Mouse (Mus musculus): ENCODE results near the gene Ces1c. TPM values are rescaled to one million over a fixed set of nuclear protein-coding genes. Genes with fewer than 3 reads are reported as not detected.

The Ces1c gene
- not detected in 2 replicates for polyA plus RNA-seq (2012; rRNA removed)
- polyA plus RNA-seq (2014; fragmentation: Nextera tagmentation; extraction: Ambion mirVana): not detected in 2 replicates

GRCm38 (mm10) chr8:93131233-93131980, at the start of gene Ces1c:
Ces1c (minus strand) TSS chr8:93131283.
- Histone ChIP-seq H3K4me1 (ENCODE audit: control insufficient read depth, insufficient read depth, low read length) (no peaks in the 10 kb centered on the region), H3K27ac (replicated peaks; ENCODE audit: low read depth, low read length) (no peak within 1 kb of the TSS), H3K4me2 (replicated peaks; ENCODE audit: low read depth, low read length, severe bottlenecking) (no peak within 1 kb of the TSS), H3K9me3 (ENCODE audit: control insufficient read depth, low read length) (no peaks in the 10 kb centered on the region), H3K27me3 (ENCODE audit: control insufficient read depth, insufficient read depth, low read length) (no peaks in the 10 kb centered on the region), H3K36me3 (ENCODE audit: control insufficient read depth, insufficient read depth, low read length) (no peaks in the 10 kb centered on the region), H3K9ac (ENCODE audit: low read depth, low read length, severe bottlenecking) (no peak within 1 kb of the TSS), H3K4me3 (replicated peaks; ENCODE audit: low read length) (no peak within 1 kb of the TSS)
- TF ChIP-seq POLR2A (IDR thresholded peaks at IDR 0.05; ENCODE audit: borderline replicate concordance, extremely low read depth, insufficient read depth, insufficient read length): no peak
- ATAC-seq (ENCODE audit: low FRiP score, low read depth): no peak
- no peak for DNase-seq (ENCODE audit: low spot score)
- 84% methylated on average over 3 of the region's 3 CpGs for WGBS

DNA sequence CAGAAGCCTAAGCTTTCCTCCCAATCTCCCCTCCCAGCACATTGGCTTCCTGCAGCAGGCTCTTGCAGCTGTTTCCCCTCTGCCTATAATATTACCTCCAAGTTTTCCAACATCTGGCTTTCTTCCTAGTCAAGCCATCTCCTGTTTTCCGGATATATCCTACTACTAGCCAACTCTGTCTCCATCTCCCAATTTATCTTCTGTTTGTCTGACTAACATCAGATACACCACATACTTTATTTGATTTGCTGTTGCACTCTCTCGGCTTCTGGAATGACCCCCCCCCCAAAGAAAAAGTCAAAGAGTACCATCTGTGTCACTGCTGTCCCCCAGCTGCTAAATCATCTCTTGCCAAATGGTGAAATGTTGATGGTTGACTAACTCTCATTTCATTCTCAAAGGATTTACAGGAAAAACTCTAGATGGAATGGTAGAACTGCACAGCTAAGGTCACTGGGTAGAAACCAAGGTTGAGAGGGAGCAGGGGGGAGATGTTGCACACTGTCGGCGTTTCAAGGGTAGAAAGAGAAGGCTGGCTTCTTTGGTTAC, 49.6 kb upstream of the Ces1c start:
- DNase-seq (ENCODE audit: low spot score) (peak; percentile 39), ATAC-seq (ENCODE audit: low FRiP score, low read depth) (no peak; the same call in 1 of the 2 replicates)
- no peaks in the 10 kb centered on the region for H3K27me3 ChIP-seq (ENCODE audit: control insufficient read depth, insufficient read depth, low read length)
- H3K9ac ChIP-seq (ENCODE audit: low read depth, low read length, severe bottlenecking): no peak overlapping the region
- no peak overlapping the region for H3K27ac ChIP-seq (replicated peaks; ENCODE audit: low read depth, low read length)
- no peak overlapping the region for H3K4me2 ChIP-seq (replicated peaks; ENCODE audit: low read depth, low read length, severe bottlenecking)
- H3K4me1 ChIP-seq (ENCODE audit: control insufficient read depth, insufficient read depth, low read length): no peaks in the 10 kb centered on the region
- no peak overlapping the region for H3K4me3 ChIP-seq (replicated peaks; ENCODE audit: low read length)
- H3K36me3 ChIP-seq (ENCODE audit: control insufficient read depth, insufficient read depth, low read length): no peaks in the 10 kb centered on the region
- no peak for TF ChIP-seq POLR2A (IDR thresholded peaks at IDR 0.05; ENCODE audit: borderline replicate concordance, extremely low read depth, insufficient read depth, insufficient read length)
- 63% methylated on average over 4 of the region's 4 CpGs for WGBS
- H3K9me3 ChIP-seq (ENCODE audit: control insufficient read depth, low read length): no peaks in the 10 kb centered on the region

GRCm38 (mm10) chr8:93176593-93176992, 45.5 kb upstream of the Ces1c start:
- no peak for TF ChIP-seq POLR2A (IDR thresholded peaks at IDR 0.05; ENCODE audit: borderline replicate concordance, extremely low read depth, insufficient read depth, insufficient read length)
- Histone ChIP-seq H3K36me3 (ENCODE audit: control insufficient read depth, insufficient read depth, low read length) (no peaks in the 10 kb centered on the region), H3K27me3 (ENCODE audit: control insufficient read depth, insufficient read depth, low read length) (no peaks in the 10 kb centered on the region), H3K4me2 (replicated peaks; ENCODE audit: low read depth, low read length, severe bottlenecking) (no peak overlapping the region), H3K9me3 (ENCODE audit: control insufficient read depth, low read length) (no peaks in the 10 kb centered on the region), H3K4me1 (ENCODE audit: control insufficient read depth, insufficient read depth, low read length) (no peaks in the 10 kb centered on the region), H3K4me3 (replicated peaks; ENCODE audit: low read length) (no peak overlapping the region), H3K9ac (ENCODE audit: low read depth, low read length, severe bottlenecking) (no peak overlapping the region), H3K27ac (replicated peaks; ENCODE audit: low read depth, low read length) (no peak overlapping the region)
- 25% methylated on average over 1 of the region's 1 CpGs for WGBS
- DNase-seq (ENCODE audit: low spot score) (no peak), ATAC-seq (ENCODE audit: low FRiP score, low read depth) (no peak)

- WGBS: 58% methylated on average over 2 of the region's 2 CpGs
- Histone ChIP-seq H3K36me3 (ENCODE audit: control insufficient read depth, insufficient read depth, low read length) (no peaks in the 10 kb centered on the region), H3K4me2 (replicated peaks; ENCODE audit: low read depth, low read length, severe bottlenecking) (no peak overlapping the region), H3K27me3 (ENCODE audit: control insufficient read depth, insufficient read depth, low read length) (no peaks in the 10 kb centered on the region), H3K9me3 (ENCODE audit: control insufficient read depth, low read length) (no peaks in the 10 kb centered on the region), H3K4me3 (replicated peaks; ENCODE audit: low read length) (no peak overlapping the region), H3K27ac (replicated peaks; ENCODE audit: low read depth, low read length) (no peak overlapping the region), H3K9ac (ENCODE audit: low read depth, low read length, severe bottlenecking) (no peak overlapping the region), H3K4me1 (ENCODE audit: control insufficient read depth, insufficient read depth, low read length) (no peaks in the 10 kb centered on the region)
- DNase-seq (ENCODE audit: low spot score) (peak; percentile 30), ATAC-seq (ENCODE audit: low FRiP score, low read depth) (peak; percentile 70; the same call in 1 of the 2 replicates)
- TF ChIP-seq POLR2A (IDR thresholded peaks at IDR 0.05; ENCODE audit: borderline replicate concordance, extremely low read depth, insufficient read depth, insufficient read length): no peak
Measured at GRCm38 (mm10) chr8:93174554-93174953, 43.5 kb upstream of the Ces1c start.

DNA sequence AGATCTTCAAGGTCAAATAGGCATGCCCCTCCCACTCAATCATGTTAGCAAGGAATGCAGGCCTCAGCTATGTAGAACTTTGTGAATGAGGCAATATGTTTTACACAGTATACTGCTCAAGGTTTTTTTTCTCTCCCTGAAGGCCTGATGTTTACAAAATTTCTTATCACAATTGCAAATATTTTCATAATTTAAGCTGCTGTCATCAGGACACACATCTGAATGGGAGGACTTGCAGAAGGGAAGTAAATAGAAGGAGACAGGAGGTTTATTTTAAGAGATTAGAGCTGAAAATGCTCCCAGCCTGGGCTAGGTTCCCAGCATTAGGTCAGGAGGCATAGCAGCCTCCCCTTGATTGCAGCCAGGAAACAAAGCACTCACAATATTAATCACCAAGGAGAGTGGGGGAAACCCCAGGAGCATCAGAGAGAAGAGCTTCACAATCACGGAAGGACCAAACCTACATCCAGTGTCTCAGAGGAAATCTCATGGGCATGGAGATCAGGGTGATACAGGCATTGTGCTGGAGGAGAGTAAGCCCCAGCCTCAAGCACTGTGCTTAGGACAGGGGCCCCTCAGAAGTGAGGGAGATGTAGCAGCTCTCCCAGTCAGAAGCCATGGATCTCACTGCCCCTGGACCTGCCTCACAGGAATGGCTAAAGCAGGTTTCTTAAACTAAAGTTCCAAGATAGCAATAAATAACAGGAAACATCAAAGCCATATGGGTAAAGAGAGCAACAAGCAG, 40.9 kb upstream of the Ces1c start:
- no peak for ATAC-seq (ENCODE audit: low FRiP score, low read depth)
- DNase-seq (ENCODE audit: low spot score): no peak
- WGBS: 65% methylated on average over 1 of the region's 1 CpGs

More for the DNA sequence above, 40.9 kb upstream of the Ces1c start:
- TF ChIP-seq POLR2A (IDR thresholded peaks at IDR 0.05; ENCODE audit: borderline replicate concordance, extremely low read depth, insufficient read depth, insufficient read length): no peak
- Histone ChIP-seq H3K9me3 (ENCODE audit: control insufficient read depth, low read length) (no peaks in the 10 kb centered on the region), H3K4me1 (ENCODE audit: control insufficient read depth, insufficient read depth, low read length) (no peaks in the 10 kb centered on the region), H3K4me2 (replicated peaks; ENCODE audit: low read depth, low read length, severe bottlenecking) (no peak overlapping the region), H3K36me3 (ENCODE audit: control insufficient read depth, insufficient read depth, low read length) (no peaks in the 10 kb centered on the region), H3K27ac (replicated peaks; ENCODE audit: low read depth, low read length) (no peak overlapping the region), H3K9ac (ENCODE audit: low read depth, low read length, severe bottlenecking) (no peak overlapping the region), H3K27me3 (ENCODE audit: control insufficient read depth, insufficient read depth, low read length) (no peaks in the 10 kb centered on the region), H3K4me3 (replicated peaks; ENCODE audit: low read length) (no peak overlapping the region)
